Mouse (Mus musculus) right cerebral cortex, adult 2 months (tissue): ENCODE measurements around the gene Mettl21c.
A peak's percentile ranks its signal among the peaks of the same experiment; 100 is the strongest.
"Not testable (repeated sequence)": the region's sequence is repeated elsewhere in the genome, so short reads cannot be mapped to it uniquely, and the experiment has no call there.

Source experiments
- DNase-seq, 2 experiments: peaks; one replicate each; pipeline ENCODE4 v3.0.0; 2021 to 2022; ENCODE audit warnings: low spot score in 2 of 2

The Mettl21c gene

GRCm38 (mm10) chr1:44019934-44020333, at the start of gene Mettl21c:
Mettl21c (minus strand) TSS chr1:44020034.
- no peak for DNase-seq

- DNase-seq: peak; percentile 76 to 80
Measured at GRCm38 (mm10) chr1:44064625-44065024, 44.8 kb upstream of the Mettl21c start.

- DNase-seq: no peak
Measured at GRCm38 (mm10) chr1:44063439-44063838, 43.6 kb upstream of the Mettl21c start.

GRCm38 (mm10) chr1:44061836-44062235, 42.0 kb upstream of the Mettl21c start, which contains the start of gene Gm8251:
Gm8251 (minus strand) TSS chr1:44061936.
- DNase-seq: no peak

GRCm38 (mm10) chr1:44057805-44058204, 38.0 kb upstream of the Mettl21c start:
- no peak for DNase-seq

GRCm38 (mm10) chr1:44046556-44046955, 26.7 kb upstream of the Mettl21c start:
- DNase-seq: no peak

- not testable (repeated sequence) for DNase-seq
Measured at GRCm38 (mm10) chr1:44045689-44046088, 25.9 kb upstream of the Mettl21c start.

- DNase-seq: no peak
Measured at GRCm38 (mm10) chr1:44042555-44042915, 22.7 kb upstream of the Mettl21c start.

- DNase-seq: peak; percentile 56 to 73
Measured at GRCm38 (mm10) chr1:44041797-44042554, 22.1 kb upstream of the Mettl21c start.

GRCm38 (mm10) chr1:44032948-44033347, 13.1 kb upstream of the Mettl21c start:
- DNase-seq: no peak

GRCm38 (mm10) chr1:44032213-44032612, 12.4 kb upstream of the Mettl21c start:
- no peak for DNase-seq

- DNase-seq: no peak
Measured at GRCm38 (mm10) chr1:44027651-44028050, 7.8 kb upstream of the Mettl21c start.

GRCm38 (mm10) chr1:44022656-44023055, 2.8 kb upstream of the Mettl21c start:
- no peak for DNase-seq

GRCm38 (mm10) chr1:44015556-44015955, 4.3 kb downstream of the Mettl21c start:
- no peak for DNase-seq

- no peak for DNase-seq
Measured at GRCm38 (mm10) chr1:44004513-44004912, 15.3 kb downstream of the Mettl21c start.

- DNase-seq: no peak
Measured at GRCm38 (mm10) chr1:43996914-43997589, 22.8 kb downstream of the Mettl21c start.

GRCm38 (mm10) chr1:43971089-43971488, 48.7 kb downstream of the Mettl21c start:
- no peak for DNase-seq

GRCm38 (mm10) chr1:43969361-43969760, 50.5 kb downstream of the Mettl21c start:
- DNase-seq: no peak

- no peak for DNase-seq
Measured at GRCm38 (mm10) chr1:43966756-43967155, 53.1 kb downstream of the Mettl21c start.

GRCm38 (mm10) chr1:43964381-43964780, 55.5 kb downstream of the Mettl21c start:
- no peak for DNase-seq
